Mouse (Mus musculus) intestine, embryonic 15.5 days (tissue): ENCODE measurements around the gene Fam186b. TPM values are rescaled to one million over a fixed set of nuclear protein-coding genes. Genes with fewer than 3 reads are reported as not detected.

Source experiments
- polyA plus RNA-seq: library from polyadenylated mRNA; unstranded; fragments of >200 nt; fragmentation: Nextera tagmentation; extraction: Ambion mirVana; gene quantifications from 2 replicates; pipeline ENCODE4 v1.2.1, GENCODE M21; 2015

The Fam186b gene
- polyA plus RNA-seq, 1 experiment from 2014 or later, result 0.18 TPM

Other genes starting within 250 kb of the Fam186b start
- 46.9 and 48.1 TPM in 2 replicates for gene Prph, start 240.7 kb downstream of the Fam186b start, polyA plus RNA-seq
- gene Troap, start 221.3 kb downstream of the Fam186b start, polyA plus RNA-seq, result 24.7 and 25.4 TPM in 2 replicates
- 0.09 TPM in 1 of 2 replicates, not detected in the other for gene C1ql4, start 208.1 kb downstream of the Fam186b start, polyA plus RNA-seq
- gene Dnajc22, start 202.7 kb downstream of the Fam186b start, polyA plus RNA-seq, result 37.4 and 39.0 TPM in 2 replicates
- 26.6 and 34.7 TPM in 2 replicates for gene Spats2, start 170.0 kb downstream of the Fam186b start, polyA plus RNA-seq
- gene Kcnh3, start 71.0 kb downstream of the Fam186b start, polyA plus RNA-seq, result 0.45 and 1.00 TPM in 2 replicates
- 119 and 121 TPM in 2 replicates for gene Mcrs1, start 43.9 kb downstream of the Fam186b start, polyA plus RNA-seq
- gene Prpf40b, start 801 bp downstream of the Fam186b start, polyA plus RNA-seq, result 35.0 and 42.6 TPM in 2 replicates
- gene Fmnl3, start 74.6 kb upstream of the Fam186b start, polyA plus RNA-seq, result 16.3 and 17.3 TPM in 2 replicates
- gene Tmbim6, start 97.0 kb upstream of the Fam186b start, polyA plus RNA-seq, result 530 and 607 TPM in 2 replicates
- gene Nckap5l, start 161.9 kb upstream of the Fam186b start, polyA plus RNA-seq, result 4.7 and 5.9 TPM in 2 replicates
- gene Bcdin3d, start 178.8 kb upstream of the Fam186b start, polyA plus RNA-seq, result 13.2 and 15.6 TPM in 2 replicates
- gene Faim2, start 232.3 kb upstream of the Fam186b start, polyA plus RNA-seq, result 0.60 and 0.61 TPM in 2 replicates